15 mouse cellular contexts compared by ENCODE assay signal in genomic region chr5:64324920-64325319, GRCm38 (mm10).
DNase-seq lines count a peak whose midpoint lies in the region; ATAC-seq and TF ChIP-seq lines count a peak whose summit lies in the region.
"Had no signal": no experiment of that assay in that cellular context is flagged by ENCODE, and none has a peak within 500 bp of the region (broad histone marks: within the 10 kb centered on the region; RNA-seq: fewer than 3 reads in every experiment).

No protein-coding gene starts in this region.

- no peak overlapping the region for H3K9ac ChIP-seq in forebrain, embryonic 16.5 days (replicated peaks; ENCODE audit: low read depth, low read length)
- H3K9ac ChIP-seq in midbrain, embryonic 13.5 days (replicated peaks), result no peak overlapping the region
- H3K9ac ChIP-seq: liver, embryonic 12.5 days had no signal

- no peaks in the 10 kb centered on the region; the same call in 1 of the 2 replicates for H3K36me3 ChIP-seq in kidney, adult 2 months (ENCODE audit: control insufficient read depth, insufficient read depth, low read length)
- peaks cover 56% of the 10 kb centered on the region for H3K36me3 ChIP-seq in embryonic facial prominence, embryonic 10.5 days (replicated peaks)
- H3K36me3 ChIP-seq in forebrain, embryonic 16.5 days (ENCODE audit: control insufficient read depth, insufficient read depth), result no peaks in the 10 kb centered on the region
- peaks cover 6% of the 10 kb centered on the region for H3K36me3 ChIP-seq in midbrain, embryonic 13.5 days

- DNase-seq in kidney, adult 2 months, result no peak
- DNase-seq in kidney, adult 8-10 months, result no peak
- no peak for DNase-seq in embryonic facial prominence, embryonic 10.5 days (ENCODE audit: low spot score)
- DNase-seq in heart, postnatal 10 days, result no peak
- no peak for DNase-seq in adrenal gland, adult (ENCODE audit: inconsistent age in 2 of 2, low spot score in 1 of 2)
- DNase-seq: adrenal gland, postnatal 36 days; cerebellum, adult 8-10 months; gastrocnemius, postnatal 36 days; heart, postnatal 36 days; lung, postnatal 4 days; thymus, postnatal 36 days had no signal

- H3K9me3 ChIP-seq in embryonic facial prominence, embryonic 10.5 days, result no peaks in the 10 kb centered on the region
- no peaks in the 10 kb centered on the region for H3K9me3 ChIP-seq in forebrain, embryonic 16.5 days (ENCODE audit: control insufficient read depth, low read length)
- H3K9me3 ChIP-seq in midbrain, embryonic 13.5 days, result no peaks in the 10 kb centered on the region
- H3K9me3 ChIP-seq: liver, embryonic 12.5 days had no signal

- no peak overlapping the region for H3K4me2 ChIP-seq in forebrain, embryonic 16.5 days (ENCODE audit: low read length)
- H3K4me2 ChIP-seq in midbrain, embryonic 13.5 days (replicated peaks), result no peak overlapping the region
- H3K4me2 ChIP-seq: liver, embryonic 12.5 days had no signal

- 75% methylated on average over 8 of the region's 8 CpGs for WGBS in kidney, adult 2 months
- 77% methylated on average over 8 of the region's 8 CpGs for WGBS in embryonic facial prominence, embryonic 10.5 days
- 67% methylated on average over 8 of the region's 8 CpGs for WGBS in forebrain, embryonic 16.5 days
- 65% methylated on average over 8 of the region's 8 CpGs for WGBS in midbrain, embryonic 13.5 days

- intact Hi-C loops in heart, postnatal 10 days (cut with DNase I), result no loop called here

- H3K4me3 ChIP-seq in kidney, adult 2 months (ENCODE audit: insufficient read depth, low read depth, low read length), result no peak overlapping the region
- H3K4me3 ChIP-seq in embryonic facial prominence, embryonic 10.5 days, result no peak overlapping the region
- no peak overlapping the region for H3K4me3 ChIP-seq in forebrain, embryonic 16.5 days (replicated peaks; ENCODE audit: low read length)
- H3K4me3 ChIP-seq in midbrain, embryonic 13.5 days (replicated peaks), result no peak overlapping the region
- H3K4me3 ChIP-seq: liver, embryonic 12.5 days had no signal

- no peak for TF ChIP-seq POLR2A in kidney, adult 2 months (IDR thresholded peaks at IDR 0.05; ENCODE audit: low read depth, low read length)

- H3K27me3 ChIP-seq in kidney, adult 2 months (replicated peaks; ENCODE audit: control insufficient read depth, insufficient read depth, low read length), result no peaks in the 10 kb centered on the region
- no peaks in the 10 kb centered on the region for H3K27me3 ChIP-seq in embryonic facial prominence, embryonic 10.5 days (replicated peaks; ENCODE audit: low read depth, poor library complexity, severe bottlenecking)
- no peaks in the 10 kb centered on the region for H3K27me3 ChIP-seq in forebrain, embryonic 16.5 days (replicated peaks; ENCODE audit: control insufficient read depth, insufficient read depth, low read length)
- H3K27me3 ChIP-seq in midbrain, embryonic 13.5 days, result no peaks in the 10 kb centered on the region
- H3K27me3 ChIP-seq: CH12.LX; liver, embryonic 12.5 days had no signal

- no peak for TF ChIP-seq CTCF in kidney, adult 2 months (conservative IDR thresholded peaks at IDR 0.05; ENCODE audit: insufficient read depth, insufficient read length, low read depth, low read length)

- peak overlapping the region; percentile 49 for H3K27ac ChIP-seq in kidney, adult 2 months (ENCODE audit: insufficient read depth, low read depth, low read length)
- peak overlapping the region; percentile 51; the same call in 1 of the 2 replicates for H3K27ac ChIP-seq in embryonic facial prominence, embryonic 10.5 days (replicated peaks)
- H3K27ac ChIP-seq in forebrain, embryonic 16.5 days (ENCODE audit: low read length), result peak overlapping the region; percentile 26; the same call in 1 of the 2 replicates
- H3K27ac ChIP-seq in midbrain, embryonic 13.5 days, result peak overlapping the region; percentile 63

- H3K4me1 ChIP-seq in kidney, adult 2 months (ENCODE audit: control insufficient read depth, insufficient read depth, low read length), result peaks cover 46% of the 10 kb centered on the region
- H3K4me1 ChIP-seq in embryonic facial prominence, embryonic 10.5 days, result peaks cover 40% of the 10 kb centered on the region
- H3K4me1 ChIP-seq in forebrain, embryonic 16.5 days (replicated peaks; ENCODE audit: control insufficient read depth, insufficient read depth, low read length), result peaks cover 11% of the 10 kb centered on the region
- H3K4me1 ChIP-seq in midbrain, embryonic 13.5 days (replicated peaks), result peaks cover 27% of the 10 kb centered on the region

- ATAC-seq in forebrain, embryonic 16.5 days, result peak; percentile 49
- ATAC-seq in midbrain, embryonic 13.5 days, result 0 out of 2 replicates have a peak, but pooled peaks have one; percentile 10
- ATAC-seq: liver, embryonic 12.5 days had no signal
